Mouse (Mus musculus) embryonic facial prominence, embryonic 13.5 days (tissue): ENCODE results near the gene Stard13. TPM values are rescaled to one million over a fixed set of nuclear protein-coding genes. Genes with fewer than 3 reads are reported as not detected.

ENCODE experiments used
- ATAC-seq: fragments of 200-750 bp; cut with Nextera tagmentation; 2 replicates; pipeline ENCODE4 v1.8.0; 2017; ENCODE audit warnings: low read depth; ENCODE audit not compliant: insufficient number of reproducible peaks, insufficient read depth, low FRiP score, low TSS enrichment
- H3K27ac ChIP-seq: fragments of 300-500 bp; sonication (generic); 2 replicates; pipeline ENCODE4 v1.5.1; 2015; ENCODE audit warnings: moderate library complexity, mild to moderate bottlenecking, inconsistent platforms
- H3K27me3 ChIP-seq: fragments of 300-500 bp; sonication (generic); 2 replicates; pipeline ENCODE4 v1.6.1; 2015; ENCODE audit warnings: mild to moderate bottlenecking, inconsistent platforms
- H3K36me3 ChIP-seq: fragments of 300-500 bp; sonication (generic); 2 replicates; pipeline ENCODE4 v1.6.1; 2015; ENCODE audit warnings: mild to moderate bottlenecking, inconsistent platforms
- H3K4me1 ChIP-seq: fragments of 300-500 bp; sonication (generic); 2 replicates; pipeline ENCODE4 v1.6.1; 2015; ENCODE audit warnings: inconsistent platforms
- H3K4me2 ChIP-seq: fragments of 300-500 bp; sonication (generic); 2 replicates; pipeline ENCODE4 v1.6.1; 2015; ENCODE audit warnings: moderate library complexity, mild to moderate bottlenecking, inconsistent platforms
- H3K4me3 ChIP-seq: fragments of 300-500 bp; sonication (generic); 2 replicates; pipeline ENCODE4 v1.5.1; 2015; ENCODE audit warnings: mild to moderate bottlenecking, inconsistent platforms
- H3K9ac ChIP-seq: fragments of 300-500 bp; sonication (generic); 2 replicates; pipeline ENCODE4 v1.6.1; 2015; ENCODE audit warnings: mild to moderate bottlenecking, inconsistent platforms
- H3K9me3 ChIP-seq: fragments of 300-500 bp; sonication (generic); 2 replicates; pipeline ENCODE4 v1.6.1; 2016; ENCODE audit warnings: inconsistent platforms
- WGBS: fragments of 180-500 bp; shearing (Covaris S2); methylation state at CpG from one replicate; pipeline ENCODE4 v1.1.7; 2015; ENCODE audit warnings: mixed read lengths; 5-methylcytosine and 5-hydroxymethylcytosine counted together
- polyA plus RNA-seq: library from polyadenylated mRNA; unstranded; fragments of >200 nt; fragmentation: Nextera tagmentation; extraction: Ambion mirVana; gene quantifications from 2 replicates; pipeline ENCODE4 v1.2.1, GENCODE M21; 2015

Stard13 gene
- polyA plus RNA-seq, 1 experiment from 2014 or later, result 6.4 TPM

GRCm38 (mm10) chr5:151174485-151175460, 58.9 kb downstream of the Stard13 start:
- peak overlapping the region; percentile 44 for H3K27ac ChIP-seq
- no peaks in the 10 kb centered on the region for H3K27me3 ChIP-seq
- no peak overlapping the region for H3K4me3 ChIP-seq
- no peak overlapping the region for H3K9ac ChIP-seq
- H3K9me3 ChIP-seq, result no peaks in the 10 kb centered on the region
- no peak overlapping the region for H3K4me2 ChIP-seq
- no peaks in the 10 kb centered on the region for H3K36me3 ChIP-seq
- H3K4me1 ChIP-seq, result peaks cover 10% of the 10 kb centered on the region
- ATAC-seq, result peak; percentile 59; the same call in 1 of the 2 replicates
- WGBS, result 42% methylated on average over 7 of the region's 7 CpGs

- WGBS, result 82% methylated on average over 1 of the region's 1 CpGs
Measured at GRCm38 (mm10) chr5:151173774-151174173, 59.9 kb downstream of the Stard13 start.

GRCm38 (mm10) chr5:151170168-151170750, 63.4 kb downstream of the Stard13 start:
- no peak overlapping the region for H3K9ac ChIP-seq
- WGBS, result 86% methylated on average over 3 of the region's 3 CpGs
- no peaks in the 10 kb centered on the region for H3K27me3 ChIP-seq
- no peak overlapping the region for H3K27ac ChIP-seq
- no peak for ATAC-seq
- no peak overlapping the region for H3K4me2 ChIP-seq
- no peaks in the 10 kb centered on the region for H3K36me3 ChIP-seq
- H3K9me3 ChIP-seq, result no peaks in the 10 kb centered on the region
- no peak overlapping the region for H3K4me3 ChIP-seq
- H3K4me1 ChIP-seq, result peaks cover 10% of the 10 kb centered on the region

More at GRCm38 (mm10) chr5:151173774-151174173, 59.9 kb downstream of the Stard13 start:
- Histone ChIP-seq H3K36me3 (no peaks in the 10 kb centered on the region), H3K27me3 (no peaks in the 10 kb centered on the region), H3K4me3 (no peak overlapping the region), H3K4me1 (peaks cover 10% of the 10 kb centered on the region), H3K9ac (no peak overlapping the region), H3K4me2 (no peak overlapping the region), H3K9me3 (no peaks in the 10 kb centered on the region), H3K27ac (peak overlapping the region; percentile 41; the same call in 1 of the 2 replicates)
- ATAC-seq, result no peak

- H3K27ac ChIP-seq, result no peak overlapping the region
- no peak overlapping the region for H3K4me2 ChIP-seq
- no peaks in the 10 kb centered on the region for H3K27me3 ChIP-seq
- H3K9ac ChIP-seq, result no peak overlapping the region
- 0 out of 2 replicates have a peak, but pooled peaks cover 3% of the 10 kb centered on the region for H3K4me1 ChIP-seq
- WGBS, result 85% methylated on average over 3 of the region's 3 CpGs
- no peaks in the 10 kb centered on the region for H3K36me3 ChIP-seq
- ATAC-seq, result no peak
- H3K9me3 ChIP-seq, result no peaks in the 10 kb centered on the region
- H3K4me3 ChIP-seq, result no peak overlapping the region
Measured at GRCm38 (mm10) chr5:151168191-151168590, 65.4 kb downstream of the Stard13 start.

GRCm38 (mm10) chr5:151167641-151168040, 66.0 kb downstream of the Stard13 start:
- Histone ChIP-seq H3K36me3 (no peaks in the 10 kb centered on the region), H3K27ac (no peak overlapping the region), H3K4me2 (no peak overlapping the region), H3K4me1 (0 out of 2 replicates have a peak, but pooled peaks cover 3% of the 10 kb centered on the region), H3K27me3 (no peaks in the 10 kb centered on the region), H3K9ac (no peak overlapping the region), H3K9me3 (no peaks in the 10 kb centered on the region), H3K4me3 (no peak overlapping the region)
- ATAC-seq, result no peak
- 83% methylated on average over 6 of the region's 6 CpGs for WGBS

- Histone ChIP-seq H3K27me3 (no peaks in the 10 kb centered on the region), H3K36me3 (no peaks in the 10 kb centered on the region), H3K9ac (no peak overlapping the region), H3K4me2 (no peak overlapping the region), H3K9me3 (no peaks in the 10 kb centered on the region), H3K4me1 (0 out of 2 replicates have a peak, but pooled peaks cover 3% of the 10 kb centered on the region), H3K4me3 (no peak overlapping the region), H3K27ac (no peak overlapping the region)
- ATAC-seq, result no peak
- 70% methylated on average over 5 of the region's 5 CpGs for WGBS
Measured at GRCm38 (mm10) chr5:151166266-151166665, 67.4 kb downstream of the Stard13 start.

GRCm38 (mm10) chr5:151165381-151166016, 68.1 kb downstream of the Stard13 start:
- H3K4me2 ChIP-seq, result no peak overlapping the region
- WGBS, result 84% methylated on average over 6 of the region's 6 CpGs

GRCm38 (mm10) chr5:151164815-151165214, 68.8 kb downstream of the Stard13 start:
- WGBS, result 37% methylated on average over 4 of the region's 4 CpGs
- H3K27ac ChIP-seq, result no peak overlapping the region

More at GRCm38 (mm10) chr5:151165381-151166016, 68.1 kb downstream of the Stard13 start:
- no peaks in the 10 kb centered on the region for H3K27me3 ChIP-seq
- no peak overlapping the region for H3K9ac ChIP-seq
- ATAC-seq, result no peak
- no peaks in the 10 kb centered on the region for H3K36me3 ChIP-seq
- H3K4me1 ChIP-seq, result 0 out of 2 replicates have a peak, but pooled peaks cover 3% of the 10 kb centered on the region
- no peaks in the 10 kb centered on the region for H3K9me3 ChIP-seq
- no peak overlapping the region for H3K4me3 ChIP-seq
- no peak overlapping the region for H3K27ac ChIP-seq

GRCm38 (mm10) chr5:151162642-151163041, 71.0 kb downstream of the Stard13 start:
- 90% methylated on average over 3 of the region's 3 CpGs for WGBS
- Histone ChIP-seq H3K9me3 (no peaks in the 10 kb centered on the region), H3K4me3 (no peak overlapping the region), H3K27ac (no peak overlapping the region), H3K4me1 (0 out of 2 replicates have a peak, but pooled peaks cover 3% of the 10 kb centered on the region), H3K36me3 (no peaks in the 10 kb centered on the region), H3K27me3 (no peaks in the 10 kb centered on the region), H3K9ac (no peak overlapping the region), H3K4me2 (no peak overlapping the region)
- no peak for ATAC-seq

More at GRCm38 (mm10) chr5:151164815-151165214, 68.8 kb downstream of the Stard13 start:
- no peaks in the 10 kb centered on the region for H3K36me3 ChIP-seq
- H3K27me3 ChIP-seq, result no peaks in the 10 kb centered on the region
- H3K4me1 ChIP-seq, result 0 out of 2 replicates have a peak, but pooled peaks cover 3% of the 10 kb centered on the region
- H3K9me3 ChIP-seq, result no peaks in the 10 kb centered on the region
- no peak overlapping the region for H3K9ac ChIP-seq
- H3K4me3 ChIP-seq, result no peak overlapping the region
- ATAC-seq, result no peak
- H3K4me2 ChIP-seq, result no peak overlapping the region

- ATAC-seq, result no peak
- peaks cover 13% of the 10 kb centered on the region for H3K4me1 ChIP-seq
- H3K4me3 ChIP-seq, result no peak overlapping the region
- H3K4me2 ChIP-seq, result no peak overlapping the region
- WGBS, result 75% methylated on average over 1 of the region's 1 CpGs
- H3K27me3 ChIP-seq, result no peaks in the 10 kb centered on the region
- no peaks in the 10 kb centered on the region for H3K36me3 ChIP-seq
- H3K9ac ChIP-seq, result no peak overlapping the region
- 0 out of 2 replicates have a peak overlapping the region, but pooled peaks have one; percentile 11 for H3K27ac ChIP-seq
- H3K9me3 ChIP-seq, result no peaks in the 10 kb centered on the region
Measured at GRCm38 (mm10) chr5:151155247-151155646, 78.4 kb downstream of the Stard13 start.

GRCm38 (mm10) chr5:151154780-151155179, 78.9 kb downstream of the Stard13 start:
- 29% methylated on average over 3 of the region's 3 CpGs for WGBS
- Histone ChIP-seq H3K4me2 (no peak overlapping the region), H3K36me3 (no peaks in the 10 kb centered on the region), H3K4me3 (no peak overlapping the region), H3K4me1 (peaks cover 13% of the 10 kb centered on the region), H3K27ac (0 out of 2 replicates have a peak overlapping the region, but pooled peaks have one; percentile 11), H3K9me3 (no peaks in the 10 kb centered on the region), H3K27me3 (no peaks in the 10 kb centered on the region), H3K9ac (no peak overlapping the region)
- no peak for ATAC-seq
